Mouse (Mus musculus) G1E-ER4 (cell line): ENCODE data around the gene Map4. TPM values are rescaled to one million over a fixed set of nuclear protein-coding genes. Genes with fewer than 3 reads are reported as not detected.

Experiments
- GATA1 ChIP-seq: IDR thresholded peaks from one replicate; pipeline ENCODE4 v1.8.0; 2012; ENCODE audit warnings: low read length, inconsistent platforms
- polyA plus RNA-seq: library from polyadenylated mRNA; stranded (reverse); fragments of >175 nt; gene quantifications from 2 replicates; pipeline ENCODE4 v1.2.3, GENCODE M21; 2012

Gene Map4
- polyA plus RNA-seq, 1 experiment: 80.1 TPM

GRCm38 (mm10) chr9:110044373-110044772, 113.1 kb downstream of the Map4 start:
- no peak for TF ChIP-seq GATA1

DNA sequence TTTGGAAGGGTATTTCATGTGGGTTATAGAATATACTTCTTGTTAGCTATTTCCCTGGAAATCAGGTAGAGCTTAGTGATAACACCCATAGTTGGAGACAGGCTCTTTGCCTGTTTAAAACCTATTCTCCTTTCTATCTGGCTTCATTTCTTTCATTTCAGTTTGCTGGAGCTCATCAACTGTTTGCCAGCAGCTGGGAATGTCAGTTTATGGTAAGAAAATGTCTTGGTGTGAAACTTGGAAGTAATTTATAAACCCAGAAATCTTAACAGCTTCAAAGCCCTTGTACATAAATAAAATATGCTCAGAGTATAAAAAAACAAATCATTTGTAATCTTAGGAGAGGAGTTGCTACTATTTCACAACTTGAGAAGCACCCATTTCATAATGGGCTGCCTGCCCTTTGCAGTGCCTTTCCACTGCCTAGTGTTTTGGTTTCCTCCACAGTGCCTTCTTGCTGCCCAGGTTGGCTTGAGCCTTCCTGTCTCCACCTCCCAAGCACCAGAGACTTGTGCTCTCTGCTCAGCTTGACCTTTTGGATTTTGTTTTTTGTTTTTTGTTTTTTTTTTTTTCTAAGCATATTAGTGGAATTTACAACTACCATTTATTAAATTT, 114.6 kb downstream of the Map4 start:
- TF ChIP-seq GATA1: no peak

DNA sequence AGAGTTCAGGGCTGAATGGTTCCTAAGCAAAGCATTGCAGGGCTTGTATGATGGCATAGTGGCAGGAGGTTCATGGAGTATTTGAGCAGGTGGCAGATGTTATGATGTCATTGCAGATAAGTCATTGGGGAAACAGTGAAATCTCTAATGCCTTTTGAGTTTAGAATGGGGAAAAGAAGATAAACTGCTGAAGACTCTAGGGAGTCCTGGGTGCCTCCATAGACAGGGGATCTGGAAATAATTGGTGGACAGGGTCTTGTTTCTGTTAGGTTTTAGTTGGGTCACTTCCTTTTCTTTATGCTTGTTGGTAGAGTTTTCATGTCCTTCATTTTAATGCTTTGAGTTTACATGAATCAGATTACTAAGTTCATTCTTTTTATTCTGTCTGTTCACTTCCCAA, 116.0 kb downstream of the Map4 start:
- no peak for TF ChIP-seq GATA1

- TF ChIP-seq GATA1: no peak
Observed at GRCm38 (mm10) chr9:110047857-110048256, 116.6 kb downstream of the Map4 start.

GRCm38 (mm10) chr9:110051184-110051583, 119.9 kb downstream of the Map4 start:
- no peak for TF ChIP-seq GATA1

DNA sequence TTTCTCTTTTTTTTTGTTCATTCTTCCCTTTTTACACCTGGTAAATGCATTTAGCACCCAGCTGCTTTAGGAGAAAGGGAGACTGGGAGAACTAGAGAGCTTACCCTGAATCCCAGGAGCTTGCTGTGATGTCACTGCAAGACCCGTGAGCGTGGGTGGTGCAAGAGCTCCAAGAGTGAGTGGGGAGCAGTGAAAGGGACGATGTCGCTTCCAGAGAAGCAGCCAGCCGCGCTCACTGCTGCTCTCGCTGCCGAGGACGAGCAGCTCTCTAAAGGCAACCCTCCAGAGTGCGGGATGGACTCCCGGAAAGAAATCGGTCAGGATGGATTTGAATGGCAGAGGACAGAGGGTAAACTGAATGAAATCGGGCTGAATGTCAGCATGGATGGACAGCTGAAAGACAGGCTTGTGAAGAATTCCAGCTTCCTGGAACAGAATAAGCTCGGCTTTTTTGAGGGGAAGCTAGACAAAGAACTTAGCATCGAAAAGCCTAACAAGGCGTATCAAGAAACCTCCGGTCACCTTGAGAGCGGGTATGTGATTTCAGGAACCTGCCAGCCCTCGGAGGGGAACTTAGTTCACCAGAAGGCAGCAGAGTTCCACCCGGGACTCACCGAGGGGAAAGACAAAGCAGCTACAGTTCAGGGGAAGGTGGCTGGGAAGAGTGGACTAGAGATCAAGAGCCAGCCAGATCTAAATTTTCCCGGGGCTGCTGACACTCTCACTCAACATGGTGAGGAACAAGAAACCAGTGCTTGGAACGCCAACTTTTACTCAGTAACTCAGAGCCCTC, 120.8 kb downstream of the Map4 start:
- TF ChIP-seq GATA1: no peak

DNA sequence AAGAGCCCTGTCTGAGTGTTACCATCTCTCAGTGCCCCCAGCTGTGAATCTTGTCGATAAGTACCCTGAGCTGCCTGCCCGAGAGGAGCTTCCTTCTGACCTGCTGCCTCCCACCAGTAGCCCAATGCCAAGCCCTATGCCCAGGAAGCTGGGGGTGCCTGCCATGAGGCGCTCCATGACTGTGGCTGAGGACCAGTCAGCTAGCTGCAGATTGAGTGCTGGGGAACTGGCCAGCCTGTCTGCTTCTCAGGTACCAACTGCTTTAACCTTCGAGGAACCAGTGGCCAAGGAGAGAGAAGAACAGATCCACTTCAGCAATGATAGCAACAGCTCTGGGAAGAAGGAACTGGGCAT, 121.7 kb downstream of the Map4 start:
- no peak for TF ChIP-seq GATA1

DNA sequence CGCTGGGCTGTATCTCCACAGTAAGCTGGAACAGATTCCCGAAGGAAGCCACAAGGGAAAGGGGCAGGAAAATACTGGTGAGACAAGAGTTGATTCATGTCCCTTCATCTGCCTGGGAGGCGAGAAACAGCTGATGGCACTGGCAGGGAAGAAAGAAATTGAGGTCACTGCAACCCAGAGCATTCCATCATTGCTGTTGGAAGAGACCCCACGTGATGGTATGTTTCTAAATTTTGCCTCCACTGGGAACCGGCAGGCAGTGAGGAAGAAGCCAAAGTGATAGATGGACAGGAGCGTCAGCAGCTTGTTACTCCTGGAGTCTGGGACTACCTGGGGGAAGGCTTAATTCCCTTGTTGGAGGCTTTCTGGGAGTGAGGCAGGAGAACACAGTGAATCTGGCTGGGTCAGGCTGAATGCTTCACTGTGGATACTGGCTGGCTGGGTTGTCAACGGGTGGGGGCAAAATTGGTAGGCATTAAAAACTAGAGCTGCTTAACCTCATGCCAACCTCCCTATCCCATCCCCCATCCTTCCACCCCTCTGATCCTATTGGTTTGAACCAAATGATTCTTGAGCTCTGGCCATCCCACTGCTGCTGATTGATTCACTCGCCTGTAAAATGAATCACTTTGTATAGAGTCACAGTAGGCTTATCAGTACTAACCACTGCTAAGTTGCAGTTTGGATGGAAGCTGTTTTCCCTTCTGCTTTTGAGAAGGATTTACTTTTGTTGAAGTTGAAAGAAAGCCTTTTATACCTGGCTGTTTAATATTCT, 122.2 kb downstream of the Map4 start:
- no peak for TF ChIP-seq GATA1

DNA sequence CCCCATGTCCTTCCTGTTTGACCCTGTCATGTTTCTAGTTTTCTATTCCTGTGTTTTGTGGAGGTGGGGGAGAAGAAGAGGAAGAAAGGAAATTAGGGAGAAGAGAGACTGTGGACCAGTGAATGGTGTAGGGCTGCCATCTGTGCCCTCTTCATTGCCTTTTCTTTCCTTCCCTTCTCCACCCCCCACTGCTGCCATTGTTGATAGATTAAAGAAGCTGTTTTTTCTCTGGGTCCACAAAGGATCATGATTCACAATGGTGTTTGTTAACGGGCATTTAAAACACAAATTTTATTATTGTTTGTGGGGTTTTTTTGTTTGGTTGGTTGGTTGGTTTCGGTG, 122.8 kb downstream of the Map4 start:
- TF ChIP-seq GATA1: no peak

DNA sequence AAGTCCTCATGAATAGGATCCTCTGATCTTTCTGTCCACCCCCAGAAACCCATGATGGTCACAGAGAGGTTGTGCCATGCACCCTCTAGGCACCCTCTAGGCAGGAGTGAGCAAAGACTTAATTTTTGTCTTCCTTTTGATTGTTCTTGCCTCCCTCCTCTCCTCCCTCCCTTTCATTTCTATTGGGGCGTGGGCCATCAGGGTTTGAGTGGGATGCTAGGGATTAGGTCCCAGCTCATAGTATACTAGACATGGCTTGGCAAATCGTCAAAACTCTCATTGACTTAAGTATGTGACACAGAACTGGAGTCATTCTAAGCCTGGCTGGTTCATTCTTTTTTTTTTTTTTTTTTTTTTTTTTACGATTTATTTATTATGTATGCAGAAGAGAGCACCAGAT, 123.5 kb downstream of the Map4 start:
- TF ChIP-seq GATA1: no peak

DNA sequence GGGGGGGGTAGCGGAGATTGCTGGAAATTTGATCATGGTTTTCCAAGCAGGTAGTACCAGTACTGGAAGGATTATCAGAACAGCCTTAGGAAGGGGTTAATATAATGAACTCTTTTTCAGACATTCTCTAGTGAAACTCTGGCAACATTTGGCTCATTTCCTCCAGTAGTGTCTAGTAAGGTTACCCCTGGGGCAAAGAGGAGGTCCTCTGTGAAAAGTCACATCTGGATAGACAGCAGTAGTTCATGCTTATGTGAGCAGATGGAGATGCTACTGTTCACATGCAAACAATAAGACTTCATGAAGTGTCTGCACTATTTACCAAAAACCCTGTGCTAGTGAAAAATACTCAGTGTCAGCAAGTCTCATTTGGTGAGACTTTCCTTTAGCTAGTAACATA, 125.9 kb downstream of the Map4 start:
- no peak for TF ChIP-seq GATA1

DNA sequence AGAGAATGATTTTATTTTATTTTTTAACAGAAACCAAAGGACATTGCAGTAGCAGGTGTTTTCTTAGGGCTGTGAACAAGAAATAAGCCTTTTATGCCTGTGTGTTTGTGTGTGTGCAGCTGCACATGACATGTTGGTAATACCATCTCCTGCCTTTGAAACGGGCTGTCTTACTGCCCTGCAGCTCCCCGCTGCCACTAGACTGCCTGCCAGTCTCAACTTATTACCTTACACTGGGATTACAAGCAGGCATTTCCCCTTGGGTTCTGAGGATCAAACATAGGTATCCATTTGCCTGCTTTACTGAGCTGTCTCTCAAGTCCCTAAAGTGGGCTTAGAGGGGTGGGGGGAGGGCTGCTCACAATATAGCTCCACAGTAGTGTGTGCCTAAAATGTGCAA, 129.5 kb downstream of the Map4 start:
- no peak for TF ChIP-seq GATA1

- no peak for TF ChIP-seq GATA1
Observed at GRCm38 (mm10) chr9:110062405-110062804, 131.1 kb downstream of the Map4 start.

GRCm38 (mm10) chr9:110062861-110063260, 131.6 kb downstream of the Map4 start:
- no peak for TF ChIP-seq GATA1

DNA sequence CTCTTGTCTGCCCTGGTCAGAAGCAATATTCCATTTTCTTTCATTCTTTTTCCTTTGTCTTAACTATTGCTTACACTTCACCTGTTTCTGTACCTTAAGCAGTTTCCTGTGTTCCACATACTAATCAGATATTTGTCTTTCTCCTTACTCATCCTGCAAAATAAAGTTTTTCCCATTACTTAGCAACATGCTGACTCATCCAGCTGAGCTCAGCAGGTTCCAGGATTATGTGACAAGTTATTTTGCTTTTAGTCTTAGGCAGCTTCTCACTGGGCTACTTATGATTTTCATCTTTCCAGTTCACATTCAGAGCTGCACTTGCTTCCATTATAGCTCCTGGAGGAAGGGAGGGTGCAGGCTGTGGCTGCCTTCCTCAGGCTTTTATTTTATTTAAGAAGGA, 133.4 kb downstream of the Map4 start:
- no peak for TF ChIP-seq GATA1

GRCm38 (mm10) chr9:110068745-110069144, 137.5 kb downstream of the Map4 start:
- TF ChIP-seq GATA1: no peak

GRCm38 (mm10) chr9:110070358-110070757, 139.1 kb downstream of the Map4 start:
- TF ChIP-seq GATA1: no peak

- TF ChIP-seq GATA1: no peak
Observed at GRCm38 (mm10) chr9:110071011-110071410, 139.8 kb downstream of the Map4 start.
